Mouse (Mus musculus) CD8-positive naive resting alpha-beta T cell, adult 2 months (primary cell): ENCODE results near the gene Slc16a3.

Experiments
- DNase-seq, 2 experiments: peaks; one replicate each; pipeline ENCODE4 v3.0.0; 2022; ENCODE audit warnings: low read depth in 2 of 2, low spot score in 2 of 2

The Slc16a3 gene

DNA sequence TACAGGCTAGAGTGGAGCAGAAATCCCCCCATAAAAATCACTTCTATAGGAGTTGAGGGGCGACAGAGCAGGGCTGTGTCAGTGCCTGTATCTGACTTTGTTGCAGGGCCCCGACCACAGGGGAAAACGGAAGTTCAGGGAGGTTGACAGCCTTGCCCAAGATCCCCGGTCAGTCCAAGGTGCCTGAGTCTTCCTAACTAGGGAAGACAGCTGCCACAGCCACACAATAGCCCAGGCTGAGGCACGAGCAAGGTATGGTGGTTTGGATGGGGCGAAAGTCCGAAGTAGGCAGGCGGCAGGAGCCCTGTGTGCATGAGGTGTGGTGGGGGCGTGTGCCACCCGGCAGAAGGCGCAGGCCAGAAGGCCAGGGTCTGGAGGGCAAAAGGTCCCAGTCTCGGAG is at the start of gene Slc16a3:
Gene Slc16a3 (plus strand): TSS at position 153 of the 400 bp plus-strand sequence.
- DNase-seq, result peak in 1 of 2 experiments; percentile 15

DNA sequence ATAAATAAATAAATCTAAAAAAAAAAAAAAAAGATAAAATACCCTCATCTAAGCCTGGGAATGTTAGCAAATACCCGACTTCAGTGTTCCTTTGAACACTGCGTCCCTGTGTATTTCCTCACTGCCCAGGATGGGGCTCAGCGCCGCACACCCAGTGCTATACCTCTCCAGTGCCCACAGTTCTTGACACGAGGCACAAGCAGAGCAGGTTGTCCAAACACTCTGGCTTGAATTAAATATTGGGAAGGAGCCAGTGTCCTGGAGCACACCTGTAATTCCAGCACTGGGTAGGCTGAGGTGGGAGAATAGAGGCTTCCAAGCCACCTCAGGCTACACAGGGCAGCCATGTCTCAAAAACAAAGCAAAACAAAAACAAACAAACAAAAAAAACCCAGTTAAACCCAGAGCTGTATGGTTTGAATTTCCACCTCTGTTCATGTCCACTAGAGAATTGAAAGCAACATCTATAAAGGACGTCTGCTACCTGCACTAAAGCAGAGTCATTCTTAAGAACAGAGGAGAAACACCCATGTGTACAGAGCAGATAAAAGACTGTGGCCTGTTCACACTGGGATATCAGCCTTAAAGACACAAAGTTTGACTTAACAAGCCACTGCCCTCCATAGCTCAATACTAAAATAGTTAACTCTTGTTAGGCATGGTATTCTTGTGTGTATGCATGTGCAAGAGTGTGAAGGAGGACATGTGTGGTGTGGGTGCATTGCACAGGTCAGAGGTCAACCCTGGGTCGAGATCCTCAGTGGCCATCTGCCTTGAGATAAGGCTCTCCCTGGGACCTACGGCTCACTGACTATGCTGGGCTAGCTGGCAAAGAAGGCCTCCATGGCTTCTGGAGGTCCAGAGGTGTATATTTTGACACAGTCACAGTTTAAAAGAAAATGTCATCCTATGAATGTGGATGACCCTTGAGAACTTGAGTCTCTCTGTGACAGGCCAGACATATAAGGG is 47.7 kb upstream of the Slc16a3 start:
- DNase-seq, result no peak

DNA sequence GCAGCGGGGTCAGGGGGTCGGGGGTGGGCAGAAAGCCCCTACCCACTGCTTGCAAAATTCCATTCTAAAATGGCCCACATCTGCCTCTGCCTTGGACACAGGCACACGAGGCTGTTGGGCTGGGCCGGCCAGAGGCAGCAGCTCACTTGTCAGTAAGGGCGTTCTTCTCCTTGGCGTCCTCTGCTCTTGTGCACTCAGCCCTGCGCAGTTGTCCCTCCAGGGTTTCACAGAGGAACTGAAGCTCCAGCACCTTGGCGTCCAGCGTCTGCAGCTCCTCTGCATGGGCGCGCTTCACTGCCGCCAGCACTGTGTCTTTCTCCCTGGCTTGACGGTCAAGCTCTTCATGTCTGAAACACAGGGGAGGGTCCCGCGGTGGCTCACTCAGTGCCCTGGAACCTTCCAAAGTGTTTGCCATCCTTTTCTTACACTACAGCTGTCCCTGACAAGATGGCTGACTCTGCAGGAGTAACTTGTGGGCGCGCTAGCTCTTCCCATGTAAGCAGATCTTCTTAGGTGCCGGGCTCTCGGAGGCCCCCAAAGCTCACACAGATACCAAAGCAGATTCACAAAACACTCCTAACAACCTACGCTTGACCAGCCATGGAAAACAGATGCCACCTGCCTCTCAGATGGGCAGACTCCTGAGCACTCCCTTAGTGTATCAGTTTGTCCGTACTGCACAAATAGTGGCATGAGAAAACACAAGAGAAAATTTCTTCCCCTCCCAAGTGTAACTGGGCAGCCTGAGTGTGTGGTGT is 46.4 kb upstream of the Slc16a3 start:
- DNase-seq, result no peak

DNA sequence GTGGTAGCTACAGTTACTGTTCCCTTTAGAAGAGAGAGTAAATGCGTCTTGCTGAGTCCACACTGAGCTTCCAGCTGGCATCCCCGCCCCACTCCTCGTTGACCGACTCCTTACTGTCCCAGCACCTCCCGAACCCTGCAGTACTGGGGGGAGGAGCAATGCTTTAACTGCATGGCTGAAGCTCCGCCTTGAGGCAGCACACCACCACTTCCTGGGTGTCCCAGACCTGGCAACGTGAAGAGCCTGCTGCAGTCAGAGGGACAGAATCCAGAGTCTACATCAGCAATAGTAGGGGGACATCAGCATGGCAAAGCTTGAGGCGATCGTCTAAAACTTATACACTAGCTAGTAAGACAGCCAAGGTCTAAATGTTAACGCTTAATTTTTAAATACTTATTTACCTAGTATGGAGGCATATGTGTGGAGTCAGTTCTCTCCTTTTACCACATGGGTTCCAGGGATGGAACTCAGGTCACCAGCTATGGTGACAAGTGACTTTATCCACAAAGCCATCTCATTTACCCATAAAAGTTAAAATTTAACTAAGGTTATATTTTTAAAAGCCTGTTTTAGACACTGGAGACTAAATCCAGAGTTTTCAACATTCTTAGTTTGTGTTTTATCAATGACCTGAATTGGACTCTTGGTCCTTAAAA is 45.7 kb upstream of the Slc16a3 start:
- no peak for DNase-seq

DNA sequence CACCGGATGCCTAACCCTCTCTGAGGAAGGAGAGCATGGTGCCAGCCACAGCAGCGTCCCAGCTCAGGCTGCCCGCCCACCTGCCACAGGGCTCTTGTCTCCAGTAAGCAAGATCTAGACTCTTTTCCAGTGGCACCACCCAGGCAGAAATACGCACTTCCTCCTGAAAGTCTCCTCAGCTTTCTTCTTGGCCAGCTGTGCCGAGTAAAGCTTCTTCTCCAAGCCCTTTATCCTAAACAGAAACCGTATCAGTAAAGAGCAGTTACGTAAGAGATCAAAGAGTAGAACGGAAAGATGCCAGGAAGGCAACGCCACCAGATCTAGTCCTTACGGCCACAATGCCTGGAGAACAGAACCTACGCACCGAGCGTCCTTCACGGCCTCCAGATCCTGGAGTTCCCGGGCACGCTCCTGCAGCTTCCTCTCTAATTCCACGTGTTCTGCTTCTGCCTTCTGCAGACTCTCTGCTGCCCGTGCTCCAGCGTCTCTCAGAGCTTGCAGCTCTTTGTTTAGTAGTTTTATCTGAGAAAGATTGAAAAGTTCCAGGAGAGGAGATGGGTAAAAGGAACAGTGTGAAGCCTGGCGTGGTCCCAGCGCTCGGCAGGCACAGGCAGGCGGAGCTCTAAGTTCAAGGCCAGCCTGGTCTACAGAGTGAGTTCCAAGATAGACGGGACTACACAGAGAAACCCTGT is 45.0 kb upstream of the Slc16a3 start:
- DNase-seq, result no peak

DNA sequence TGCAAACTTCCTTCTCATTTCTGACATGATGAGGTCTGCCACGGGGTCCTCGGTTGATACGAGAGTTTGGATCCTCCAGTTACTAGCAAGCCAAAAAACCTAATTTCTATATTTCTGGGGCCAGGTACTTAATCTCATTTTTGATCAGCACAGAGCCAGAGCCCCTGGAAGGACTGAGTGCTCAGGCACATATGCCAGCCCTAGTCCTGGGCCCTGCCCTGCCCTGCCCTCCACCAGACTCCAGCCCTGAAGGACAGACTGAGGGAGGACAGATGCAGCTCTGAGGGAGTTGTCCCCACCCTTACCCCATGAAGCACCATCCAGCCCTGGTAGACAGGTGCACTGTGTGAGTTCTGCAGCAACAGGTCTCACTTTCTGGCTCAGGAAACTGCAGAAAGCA is 43.7 kb upstream of the Slc16a3 start:
- no peak for DNase-seq

DNA sequence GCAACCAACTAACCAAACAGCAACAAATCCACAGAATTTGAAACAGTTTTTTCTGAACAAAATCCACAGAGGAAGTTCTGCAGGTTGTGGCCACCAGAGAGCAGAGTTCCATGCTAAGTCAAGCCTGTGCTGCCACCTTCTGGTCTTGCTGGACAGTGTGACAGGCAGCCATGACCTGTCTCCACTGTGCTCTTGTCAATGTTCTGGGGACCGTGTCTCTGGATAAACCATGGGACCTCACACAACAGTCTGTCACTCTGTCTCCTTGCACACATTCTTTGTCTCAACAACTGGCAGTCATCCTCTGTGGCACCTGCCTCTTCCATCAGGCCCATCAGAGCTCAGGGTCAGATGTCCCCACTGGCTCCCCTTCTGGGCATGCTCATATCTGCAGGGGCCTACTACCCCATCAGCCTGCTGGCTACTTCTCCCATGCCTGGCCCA is 42.8 kb upstream of the Slc16a3 start:
- DNase-seq, result peak; percentile 67 to 81

DNA sequence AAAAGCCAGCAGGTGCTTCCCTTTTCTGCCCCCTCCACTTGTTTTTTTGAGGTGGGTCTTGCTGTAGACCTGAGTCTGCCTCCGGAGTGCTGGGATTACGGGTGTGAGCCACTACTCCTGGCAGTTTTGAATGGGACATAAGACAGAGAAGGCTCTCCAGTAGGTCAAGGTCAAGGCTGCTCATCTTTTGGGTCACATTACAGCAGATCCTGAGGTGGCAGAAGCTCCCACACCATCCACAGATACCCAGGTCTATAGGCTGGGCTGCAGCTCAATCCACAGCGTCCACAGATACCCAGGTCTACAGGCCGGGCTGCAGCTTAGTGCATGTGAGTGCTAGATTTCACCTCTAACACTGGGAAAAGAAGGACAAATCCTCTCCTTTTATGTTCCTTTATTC is 34.5 kb upstream of the Slc16a3 start:
- DNase-seq, result no peak

DNA sequence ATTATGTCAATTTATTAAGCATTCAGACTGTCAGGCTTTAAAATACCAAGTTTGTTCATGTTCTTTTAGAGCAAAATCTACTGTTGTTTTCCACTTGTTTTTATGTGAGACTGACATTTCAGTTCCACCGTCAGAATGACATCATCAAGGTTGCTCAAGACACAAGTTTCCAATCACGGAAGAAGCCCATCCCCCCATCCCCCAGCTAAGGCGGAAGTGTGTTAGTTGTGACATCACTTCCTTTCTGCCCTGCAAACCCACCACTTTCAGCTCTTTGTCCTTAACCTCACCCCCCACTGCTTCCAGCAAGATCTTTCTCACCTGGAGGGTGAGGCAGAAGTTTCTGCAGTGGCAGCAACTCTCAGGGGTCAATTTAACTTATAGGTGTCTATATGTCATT is 31.8 kb upstream of the Slc16a3 start:
- peak; percentile 24 to 45 for DNase-seq

DNA sequence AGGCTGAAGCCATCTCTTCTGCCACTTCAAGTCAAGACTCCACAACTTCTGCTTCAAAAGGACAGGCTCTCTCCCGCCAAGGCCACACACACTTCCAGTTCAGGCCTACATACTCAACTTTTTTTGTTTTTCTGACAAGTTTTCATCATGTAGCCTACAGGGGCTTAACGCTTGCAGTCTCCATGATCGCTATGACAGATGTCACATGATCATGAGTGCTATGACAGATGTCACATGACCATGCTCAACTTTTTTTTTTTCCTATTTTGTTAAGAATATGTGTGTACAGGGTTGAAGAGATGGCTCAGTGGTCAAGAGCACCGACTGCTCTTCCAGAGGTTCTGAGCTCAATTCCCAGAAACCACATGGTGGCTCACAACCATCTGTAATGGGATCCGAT is 30.5 kb upstream of the Slc16a3 start:
- DNase-seq, result no peak

DNA sequence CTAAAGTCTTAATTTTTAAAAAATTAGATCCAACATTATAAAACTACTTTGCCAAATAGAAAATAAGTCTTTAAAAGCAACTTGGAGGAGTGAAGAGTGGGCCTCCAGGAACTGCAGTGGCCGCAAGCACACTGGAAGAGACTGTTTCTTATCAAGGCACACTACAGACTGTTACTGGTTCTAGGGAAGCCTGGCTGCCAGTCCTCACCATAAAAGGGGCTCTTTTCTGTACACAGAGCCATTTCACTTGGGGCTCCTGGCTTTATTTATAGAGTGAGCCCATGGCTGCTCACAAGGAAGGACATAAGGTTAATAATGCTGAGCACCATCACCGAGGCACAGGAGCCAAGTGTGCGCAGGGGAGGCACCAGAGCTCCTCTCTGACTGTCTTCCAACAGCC is 25.8 kb upstream of the Slc16a3 start:
- DNase-seq, result no peak

DNA sequence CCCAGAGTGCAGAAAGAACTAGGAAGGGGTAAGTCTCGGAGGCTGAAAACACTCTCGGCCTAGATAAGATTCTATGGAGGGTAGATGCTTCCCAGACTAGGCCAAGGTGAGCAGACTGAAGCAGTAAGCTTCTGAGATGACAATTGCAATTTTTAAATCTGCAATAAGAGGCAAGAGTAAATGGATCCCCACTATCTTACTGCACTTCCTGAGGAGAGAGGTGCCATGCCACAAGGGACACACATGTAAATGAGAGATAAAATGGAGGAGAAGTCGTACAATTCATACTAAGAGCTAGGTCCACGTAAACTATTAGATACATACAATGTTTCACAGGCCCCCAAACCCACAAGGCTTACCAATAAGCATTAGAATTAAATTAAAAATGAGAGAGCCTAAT is 19.8 kb upstream of the Slc16a3 start:
- no peak for DNase-seq

DNA sequence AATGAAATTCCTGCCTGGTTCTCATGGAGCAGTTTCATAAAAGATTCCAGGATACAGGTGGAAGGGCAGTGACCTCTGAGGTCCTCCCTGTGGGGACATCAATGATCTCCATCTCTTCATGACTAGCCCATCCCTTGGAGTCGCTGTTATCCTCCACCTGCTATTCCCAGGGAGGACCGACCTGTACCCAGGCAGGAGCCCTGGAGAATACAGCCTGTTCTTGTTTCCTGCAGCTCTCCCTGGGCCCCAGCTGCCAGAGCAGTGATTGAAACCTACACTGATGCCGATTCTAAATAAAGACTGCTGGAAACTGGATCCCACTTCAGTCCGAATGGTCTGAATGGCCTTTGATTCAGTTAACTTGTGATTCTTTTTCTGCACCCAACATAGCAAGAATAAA is 16.8 kb upstream of the Slc16a3 start:
- DNase-seq, result no peak

DNA sequence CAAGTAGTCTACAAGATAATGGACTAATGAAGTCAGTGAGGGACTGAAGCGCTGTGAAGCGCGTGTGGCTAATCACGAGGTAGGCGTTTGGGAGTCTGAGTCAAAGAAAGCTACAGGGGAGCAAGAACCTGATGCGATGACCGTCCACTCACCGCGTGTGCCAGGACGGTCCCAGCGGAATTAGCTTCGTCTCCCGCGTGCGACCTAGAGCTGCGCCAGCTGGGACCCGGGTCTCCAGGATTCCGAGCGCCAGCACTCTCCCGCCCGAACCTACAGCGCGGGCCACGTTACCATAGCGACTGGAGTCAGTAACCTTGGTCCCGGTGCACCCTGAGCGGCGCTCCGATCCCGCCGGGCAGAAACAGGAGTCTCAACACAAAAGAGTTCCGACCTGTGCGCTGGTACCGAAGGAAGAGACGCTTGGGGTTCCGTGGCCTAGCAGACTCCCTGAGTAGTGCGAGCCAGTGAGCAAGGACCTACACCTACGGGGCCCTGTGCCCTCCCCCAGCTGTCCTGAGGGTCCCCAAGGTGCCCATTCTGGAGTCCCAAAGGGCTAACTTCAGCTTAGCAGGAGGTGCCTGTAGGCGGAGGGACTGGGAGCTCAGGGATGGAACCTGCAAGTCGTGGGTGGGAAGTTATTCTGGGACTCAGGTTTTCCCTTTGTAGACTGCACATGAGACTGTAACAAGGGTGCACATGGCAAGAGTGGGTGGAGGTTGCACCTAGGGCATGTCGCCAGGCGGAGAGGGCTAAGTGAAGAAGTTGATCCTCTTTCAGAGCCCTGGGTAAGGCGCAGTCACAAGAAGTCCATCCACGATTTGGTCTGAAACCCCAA is 15.5 kb upstream of the Slc16a3 start, which contains the start of gene Ccdc57:
Gene Ccdc57 (minus strand): TSS at position 309 of the 835 bp plus-strand sequence.
- DNase-seq, result peak; percentile 72 to 83

DNA sequence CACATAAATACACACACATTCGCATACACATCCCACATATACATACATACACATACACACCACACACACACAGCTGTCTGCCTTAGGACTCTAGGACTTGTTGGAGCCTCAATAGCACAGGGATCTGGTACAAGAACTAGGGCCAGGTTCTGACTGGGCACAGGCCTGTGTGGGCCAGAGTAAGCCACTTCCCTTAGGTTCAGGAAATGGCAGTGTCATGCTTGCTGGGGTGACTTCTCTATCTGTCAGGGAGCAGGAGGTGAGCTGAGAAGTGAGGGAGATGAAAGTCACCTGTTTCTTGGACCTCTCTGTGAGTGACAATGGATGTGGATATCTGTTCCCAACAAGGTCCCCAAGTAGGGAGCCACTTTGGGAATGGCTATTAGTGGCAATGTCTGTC is 10.3 kb upstream of the Slc16a3 start:
- no peak for DNase-seq

DNA sequence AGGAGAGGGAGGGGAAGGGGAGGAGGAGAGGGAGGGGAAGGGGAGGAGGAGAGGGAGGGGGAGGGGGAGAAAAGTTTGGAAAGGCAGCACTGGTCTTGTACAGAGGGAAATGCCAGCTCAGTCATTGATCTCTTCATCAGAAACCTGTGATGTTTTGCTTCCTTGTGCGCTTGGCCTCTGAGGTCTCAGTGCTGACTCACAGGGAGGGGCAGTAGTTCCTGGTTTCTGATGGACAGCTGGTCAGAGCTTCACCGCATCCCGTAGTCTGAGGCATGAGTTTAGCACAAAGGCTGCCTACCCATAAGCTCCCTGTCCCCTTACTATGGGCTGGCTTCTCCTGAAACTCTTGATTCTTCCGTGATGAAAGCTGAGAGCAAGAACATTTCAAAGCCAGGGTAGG is 9.5 kb upstream of the Slc16a3 start:
- DNase-seq, result no peak

DNA sequence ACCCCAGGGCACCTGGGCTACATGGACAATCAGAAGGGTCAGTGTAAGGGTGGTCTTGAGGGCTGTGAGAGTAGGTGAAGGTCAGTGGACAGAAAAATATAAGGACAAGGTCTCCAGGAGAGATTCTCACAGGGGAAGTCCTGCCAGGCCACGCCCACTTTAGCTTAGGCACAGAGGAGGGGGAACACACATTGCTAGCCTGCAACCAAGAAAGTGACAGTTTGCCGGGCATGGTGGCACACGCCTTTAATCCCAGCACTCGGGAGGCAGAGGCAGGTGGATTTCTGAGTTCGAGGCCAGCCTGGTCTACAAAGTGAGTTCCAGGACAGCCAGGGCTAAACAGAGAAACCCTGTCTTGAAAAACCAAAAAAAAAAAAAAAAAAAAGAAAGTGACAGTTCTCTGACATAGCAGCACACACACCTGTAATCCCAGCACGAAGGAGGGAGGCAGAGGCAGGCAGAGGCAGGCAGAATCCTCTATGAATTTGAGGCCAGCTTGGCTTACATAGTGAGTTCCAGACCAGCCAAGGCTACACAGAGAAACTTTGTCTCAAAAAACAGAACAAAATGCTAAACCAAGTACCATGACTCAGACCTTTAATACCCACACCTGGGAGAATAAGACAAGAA is 8.5 kb upstream of the Slc16a3 start:
- DNase-seq, result no peak

DNA sequence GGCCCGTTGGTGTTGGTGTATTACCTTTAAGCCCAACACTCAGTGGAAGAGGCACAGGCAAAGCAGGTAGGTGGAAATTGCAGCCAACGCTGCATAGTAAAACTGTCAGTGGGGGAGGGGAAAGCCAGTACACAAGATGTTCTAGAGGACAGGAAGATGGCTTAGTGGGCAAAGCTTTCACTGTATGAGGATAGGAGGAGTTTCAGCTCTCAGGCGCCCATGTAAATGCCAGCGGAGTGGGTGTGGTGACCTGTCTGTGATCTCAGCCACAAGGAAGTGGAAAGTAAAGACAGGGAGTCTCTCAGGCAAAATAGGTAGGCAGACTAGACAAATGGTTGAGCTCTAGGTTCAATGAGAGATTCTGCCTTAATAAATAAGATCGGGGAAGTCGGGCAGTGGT is 7.3 kb upstream of the Slc16a3 start:
- no peak for DNase-seq

DNA sequence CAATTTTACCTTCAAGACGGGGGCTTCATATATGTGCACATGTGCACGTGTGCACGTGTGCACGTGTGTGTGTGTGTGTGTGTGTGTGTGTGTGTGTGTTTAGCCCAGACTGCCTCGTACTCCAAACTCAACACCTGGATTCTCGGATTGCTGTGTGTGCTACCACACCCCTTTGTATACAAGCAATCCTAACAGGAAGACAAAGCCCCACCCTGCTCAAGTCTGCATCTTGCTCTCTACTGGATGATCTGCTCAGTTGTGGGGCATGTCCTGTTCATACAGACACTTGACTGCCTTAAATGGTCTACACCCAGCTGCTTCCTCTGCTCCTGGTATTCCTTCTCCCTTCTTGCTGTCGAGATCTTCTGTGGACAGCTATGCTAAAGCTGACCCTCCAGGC is 3.0 kb upstream of the Slc16a3 start:
- DNase-seq, result no peak

DNA sequence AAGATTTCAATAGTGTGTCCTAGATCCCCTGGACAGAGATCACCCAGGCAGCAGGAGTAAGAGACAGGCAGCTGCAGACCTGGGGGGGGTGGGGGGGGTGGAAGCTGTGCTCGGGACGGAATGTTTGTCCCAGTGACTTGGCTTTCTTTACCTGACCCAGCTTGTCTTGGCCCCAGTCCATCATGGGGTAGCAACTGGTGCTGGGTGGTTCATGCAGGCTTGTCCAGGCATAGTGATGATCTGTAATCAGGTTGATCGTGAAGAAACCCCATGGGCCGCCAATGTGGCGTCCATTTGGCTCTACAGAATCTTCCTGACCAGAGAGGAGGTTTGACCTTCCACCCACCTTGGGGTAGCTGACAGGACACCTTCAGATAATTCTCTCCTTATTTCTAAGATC is 2.4 kb upstream of the Slc16a3 start:
- DNase-seq, result no peak
